Mouse (Mus musculus): ENCODE results near the gene Itgav.

- TF ChIP-seq MAFK (IDR thresholded peaks at IDR 0.05; ENCODE audit: insufficient read depth, low read depth, low read length) (no peak), ZNF384 (IDR thresholded peaks at IDR 0.05; ENCODE audit: low read depth, low read length) (no peak), HCFC1 (IDR thresholded peaks at IDR 0.05; ENCODE audit: borderline replicate concordance, insufficient read depth, low read length) (no peak)
Observed at GRCm38 (mm10) chr2:83722936-83723335, 1.3 kb upstream of the Itgav start.
